Mouse (Mus musculus) midbrain, embryonic 11.5 days (tissue): ENCODE measurements around the gene Syde2. TPM values are rescaled to one million over a fixed set of nuclear protein-coding genes. Genes with fewer than 3 reads are reported as not detected.
"Not testable (repeated sequence)": the region's sequence is repeated elsewhere in the genome, so short reads cannot be mapped to it uniquely, and the experiment has no call there.

Experiments used
- ATAC-seq: fragments of 200-750 bp; cut with Nextera tagmentation; 2 replicates; pipeline ENCODE4 v1.8.0; 2017; ENCODE audit warnings: moderate TSS enrichment, moderate library complexity; ENCODE audit not compliant: low FRiP score
- DNase-seq: peaks from one replicate; pipeline ENCODE4 v3.0.0; 2015; ENCODE audit warnings: low spot score; ENCODE audit errors: missing footprints
- H3K27ac ChIP-seq: fragments of 300-500 bp; sonication (generic); 2 replicates; pipeline ENCODE4 v1.5.1; 2014; ENCODE audit warnings: low read depth, low read length
- H3K27me3 ChIP-seq: fragments of 300-500 bp; sonication (generic); 2 replicates; pipeline ENCODE4 v1.6.1; 2014; ENCODE audit warnings: mild to moderate bottlenecking, low read length, moderate library complexity, mixed read lengths; ENCODE audit not compliant: control insufficient read depth, insufficient read depth
- H3K36me3 ChIP-seq: fragments of 300-500 bp; sonication (generic); 2 replicates; pipeline ENCODE4 v1.6.1; 2014; ENCODE audit warnings: mild to moderate bottlenecking, low read length, moderate library complexity, mixed read lengths; ENCODE audit not compliant: control insufficient read depth, insufficient read depth
- H3K4me1 ChIP-seq: fragments of 300-500 bp; sonication (generic); 2 replicates; pipeline ENCODE4 v1.6.1; 2014; ENCODE audit warnings: low read length; ENCODE audit not compliant: control insufficient read depth, insufficient read depth
- H3K4me2 ChIP-seq: fragments of 300-500 bp; sonication (generic); 2 replicates; pipeline ENCODE4 v1.6.1; 2014; ENCODE audit warnings: mild to moderate bottlenecking, moderate library complexity
- H3K4me3 ChIP-seq: fragments of 300-500 bp; sonication (generic); 2 replicates; pipeline ENCODE4 v1.5.1; 2014; ENCODE audit warnings: low read depth, low read length
- H3K9ac ChIP-seq: fragments of 300-500 bp; sonication (generic); 2 replicates; pipeline ENCODE4 v1.6.1; 2014; ENCODE audit warnings: low read length
- H3K9me3 ChIP-seq: fragments of 300-500 bp; sonication (generic); 2 replicates; pipeline ENCODE4 v1.6.1; 2016; ENCODE audit warnings: low read length; ENCODE audit not compliant: control insufficient read depth
- WGBS: fragments of 180-500 bp; shearing (Covaris S2); extraction: QIAGEN DNeasy Blood & Tissue Kit; methylation state at CpG from one replicate; pipeline ENCODE4 v1.1.7; 2014; 5-methylcytosine and 5-hydroxymethylcytosine counted together
- polyA plus RNA-seq: library from polyadenylated mRNA; unstranded; fragments of >200 nt; fragmentation: Nextera tagmentation; extraction: Ambion mirVana; gene quantifications from 2 replicates; pipeline ENCODE4 v1.2.1, GENCODE M21; 2014

Syde2 gene
- polyA plus RNA-seq, 1 experiment from 2014 or later = 0.93 TPM

GRCm38 (mm10) chr3:145995489-145995888, 7.8 kb downstream of the Syde2 start:
- Histone ChIP-seq H3K9ac (no peak overlapping the region), H3K4me1 (no peaks in the 10 kb centered on the region), H3K4me3 (no peak overlapping the region), H3K27me3 (no peaks in the 10 kb centered on the region), H3K4me2 (no peak overlapping the region), H3K36me3 (0 out of 2 replicates have a peak, but pooled peaks cover 4% of the 10 kb centered on the region), H3K9me3 (no peaks in the 10 kb centered on the region), H3K27ac (no peak overlapping the region)
- no peak for ATAC-seq
- WGBS = 95% methylated on average over 5 of the region's 5 CpGs
- no peak for DNase-seq

GRCm38 (mm10) chr3:145996539-145996938, 8.9 kb downstream of the Syde2 start:
- not testable (repeated sequence) for H3K4me2 ChIP-seq, H3K27me3 ChIP-seq
- WGBS = 82% methylated on average over 4 of the region's 5 CpGs

GRCm38 (mm10) chr3:146004347-146005051, 16.8 kb downstream of the Syde2 start:
- 92% methylated on average over 14 of the region's 14 CpGs for WGBS
- Histone ChIP-seq H3K4me3 (no peak overlapping the region), H3K36me3 (no peaks in the 10 kb centered on the region; the same call in 1 of the 2 replicates)

More at GRCm38 (mm10) chr3:145996539-145996938, 8.9 kb downstream of the Syde2 start:
- H3K4me1 ChIP-seq, DNase-seq, H3K27ac ChIP-seq, H3K4me3 ChIP-seq, H3K36me3 ChIP-seq, H3K9ac ChIP-seq, H3K9me3 ChIP-seq, ATAC-seq: not testable (repeated sequence)

GRCm38 (mm10) chr3:146007872-146008271, 20.2 kb downstream of the Syde2 start:
- no peak for DNase-seq
- H3K4me1 ChIP-seq = no peaks in the 10 kb centered on the region
- H3K4me3 ChIP-seq = no peak overlapping the region
- H3K27me3 ChIP-seq = no peaks in the 10 kb centered on the region
- no peak overlapping the region for H3K9ac ChIP-seq
- 83% methylated on average over 6 of the region's 6 CpGs for WGBS
- no peaks in the 10 kb centered on the region for H3K36me3 ChIP-seq
- ATAC-seq = no peak
- no peaks in the 10 kb centered on the region for H3K9me3 ChIP-seq
- H3K4me2 ChIP-seq = no peak overlapping the region
- H3K27ac ChIP-seq = no peak overlapping the region

More at GRCm38 (mm10) chr3:146004347-146005051, 16.8 kb downstream of the Syde2 start:
- ATAC-seq (no peak), DNase-seq (no peak)
- Histone ChIP-seq H3K9ac (no peak overlapping the region), H3K27ac (no peak overlapping the region), H3K4me1 (no peaks in the 10 kb centered on the region), H3K27me3 (no peaks in the 10 kb centered on the region), H3K4me2 (no peak overlapping the region), H3K9me3 (no peaks in the 10 kb centered on the region)

GRCm38 (mm10) chr3:146009859-146010645, 22.4 kb downstream of the Syde2 start:
- peaks cover 2% of the 10 kb centered on the region; the same call in 1 of the 2 replicates for H3K36me3 ChIP-seq
- no peak overlapping the region for H3K9ac ChIP-seq
- no peaks in the 10 kb centered on the region for H3K9me3 ChIP-seq
- H3K27me3 ChIP-seq = no peaks in the 10 kb centered on the region
- ATAC-seq (no peak), DNase-seq (no peak)
- WGBS = 84% methylated on average over 19 of the region's 20 CpGs
- no peak overlapping the region for H3K4me3 ChIP-seq
- no peak overlapping the region for H3K27ac ChIP-seq
- H3K4me2 ChIP-seq = no peak overlapping the region
- H3K4me1 ChIP-seq = no peaks in the 10 kb centered on the region

GRCm38 (mm10) chr3:146010751-146011150, 23.1 kb downstream of the Syde2 start:
- no peak overlapping the region for H3K9ac ChIP-seq
- no peak overlapping the region for H3K27ac ChIP-seq
- no peak for DNase-seq
- no peak overlapping the region for H3K4me3 ChIP-seq
- H3K4me1 ChIP-seq = no peaks in the 10 kb centered on the region
- 88% methylated on average over 4 of the region's 4 CpGs for WGBS
- H3K9me3 ChIP-seq = no peaks in the 10 kb centered on the region
- H3K27me3 ChIP-seq = no peaks in the 10 kb centered on the region
- peaks cover 2% of the 10 kb centered on the region; the same call in 1 of the 2 replicates for H3K36me3 ChIP-seq
- no peak for ATAC-seq
- H3K4me2 ChIP-seq = no peak overlapping the region

GRCm38 (mm10) chr3:146011544-146012218, 24.0 kb downstream of the Syde2 start:
- H3K27ac ChIP-seq = no peak overlapping the region
- no peaks in the 10 kb centered on the region for H3K9me3 ChIP-seq
- 68% methylated on average over 8 of the region's 8 CpGs for WGBS
- H3K4me3 ChIP-seq = no peak overlapping the region
- no peak for ATAC-seq
- peaks cover 2% of the 10 kb centered on the region; the same call in 1 of the 2 replicates for H3K36me3 ChIP-seq
- no peak overlapping the region for H3K4me2 ChIP-seq
- no peaks in the 10 kb centered on the region for H3K4me1 ChIP-seq
- H3K27me3 ChIP-seq = no peaks in the 10 kb centered on the region
- no peak overlapping the region for H3K9ac ChIP-seq
- no peak for DNase-seq

GRCm38 (mm10) chr3:146013490-146013889, 25.8 kb downstream of the Syde2 start:
- Histone ChIP-seq H3K9me3 (no peaks in the 10 kb centered on the region), H3K4me1 (no peaks in the 10 kb centered on the region), H3K9ac (no peak overlapping the region), H3K36me3 (peaks cover 2% of the 10 kb centered on the region; the same call in 1 of the 2 replicates), H3K27me3 (no peaks in the 10 kb centered on the region), H3K27ac (no peak overlapping the region), H3K4me3 (no peak overlapping the region), H3K4me2 (no peak overlapping the region)
- ATAC-seq (no peak), DNase-seq (no peak)
- WGBS = 91% methylated on average over 7 of the region's 7 CpGs
